Mouse (Mus musculus) monocyte, adult 2 months (primary cell): ENCODE data around the gene Hhat.

Experiments used
- DNase-seq, 2 experiments: peaks; one replicate each; pipeline ENCODE4 v3.0.0; 2022; ENCODE audit warnings: low spot score in 2 of 2, low read depth in 1 of 2

Hhat gene

DNA sequence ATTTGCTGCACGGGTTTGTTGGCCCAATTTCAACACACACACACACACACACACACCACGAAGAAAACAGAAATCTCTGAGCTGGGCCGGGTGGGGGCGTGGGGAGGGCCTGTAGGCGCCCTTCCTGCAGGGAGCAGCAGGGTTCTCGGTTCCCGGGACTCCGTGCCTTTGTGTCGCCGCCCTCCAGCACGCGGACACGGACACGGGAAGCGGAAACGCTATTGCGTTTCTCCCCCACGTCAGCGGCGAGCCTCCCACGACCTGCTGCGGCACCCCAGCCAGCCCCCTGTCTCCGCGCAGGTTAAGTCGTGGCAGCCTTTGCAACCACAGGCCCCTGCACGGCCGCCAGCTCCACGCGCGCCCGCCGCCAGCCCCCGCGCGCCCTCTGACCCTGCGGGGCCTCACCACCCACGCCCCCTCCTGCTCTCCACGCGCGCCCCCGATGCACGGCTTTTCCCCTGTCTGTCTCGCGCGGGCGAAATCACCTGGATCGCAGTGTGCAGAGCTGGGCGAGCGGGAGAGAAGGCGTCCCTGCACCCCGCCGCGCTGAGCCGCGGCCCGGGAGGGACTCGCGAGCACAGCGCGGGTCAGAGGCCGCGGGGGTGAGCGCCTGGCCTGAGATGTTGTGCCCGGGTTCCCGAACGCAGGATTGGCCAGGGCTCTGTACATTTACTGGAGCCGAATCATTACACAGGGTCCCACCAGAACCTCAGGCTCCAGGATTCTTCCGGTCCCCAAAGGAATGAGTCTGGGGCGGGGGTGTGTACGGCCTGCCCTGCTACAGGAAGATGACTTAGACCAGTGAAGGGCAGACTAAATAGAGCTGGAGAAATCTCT, at the start of gene Hhat:
Gene Hhat, minus strand, starts transcription at position 729 of the 837 bp plus-strand sequence.
- DNase-seq = peak in 1 of 2 experiments; percentile 26

DNA sequence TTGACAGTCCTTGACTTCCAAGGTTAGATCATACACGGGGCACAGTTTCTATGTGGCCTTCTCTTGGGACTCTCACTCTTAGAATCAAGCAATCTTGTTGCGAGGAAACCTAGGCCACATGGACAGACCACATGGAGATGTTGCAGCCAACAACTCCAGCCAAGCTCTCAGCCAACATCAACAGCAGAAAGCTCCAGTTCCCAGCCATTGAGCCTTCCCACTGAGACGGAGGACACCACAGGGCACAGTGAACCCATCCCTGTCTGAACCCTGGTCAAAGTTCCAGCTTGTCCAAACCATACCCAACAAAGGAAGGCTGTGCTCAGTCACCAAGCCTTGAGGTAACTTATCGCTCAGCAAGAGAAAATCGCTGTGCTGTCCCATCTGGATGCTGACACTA, 47.3 kb upstream of the Hhat start:
- DNase-seq = no peak

DNA sequence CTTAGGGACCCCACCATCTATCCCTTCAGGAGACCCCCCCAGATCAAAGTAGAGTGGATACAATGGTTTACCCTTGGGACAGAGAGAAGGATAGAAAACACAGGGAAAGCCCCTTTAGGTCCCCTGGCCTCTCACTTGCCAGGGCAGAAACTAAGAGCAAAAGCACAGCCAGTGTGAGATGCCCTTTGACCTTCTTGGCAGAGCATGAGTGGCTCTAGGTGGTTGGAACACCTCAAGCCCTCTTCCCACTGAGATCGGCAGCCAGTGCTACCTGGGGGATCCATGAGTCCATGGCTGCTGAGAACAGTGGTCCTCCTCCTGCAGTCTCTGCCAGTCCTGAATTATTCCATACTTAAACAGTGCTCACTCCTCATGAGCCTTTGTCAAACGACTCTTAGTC, 44.8 kb upstream of the Hhat start:
- no peak for DNase-seq

DNA sequence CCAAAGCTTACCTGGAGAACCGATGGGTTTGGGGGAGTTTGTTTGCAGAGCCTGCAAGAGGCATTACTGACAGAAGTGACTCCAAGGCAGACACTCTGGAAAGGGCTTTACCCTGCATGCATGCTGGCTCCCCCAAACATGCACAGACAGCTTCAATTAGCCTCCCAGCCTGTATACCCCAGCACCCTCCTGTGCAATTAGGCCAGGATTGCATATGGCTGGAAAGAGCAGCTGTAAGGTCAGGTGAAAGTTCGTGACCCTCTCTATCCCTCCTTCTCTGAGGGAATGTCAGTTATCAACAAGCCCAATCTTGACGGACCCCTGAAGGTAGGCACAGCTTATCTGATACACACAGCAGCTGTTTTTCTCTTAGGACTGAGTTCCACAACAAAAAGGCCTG, 43.7 kb upstream of the Hhat start:
- DNase-seq = no peak

DNA sequence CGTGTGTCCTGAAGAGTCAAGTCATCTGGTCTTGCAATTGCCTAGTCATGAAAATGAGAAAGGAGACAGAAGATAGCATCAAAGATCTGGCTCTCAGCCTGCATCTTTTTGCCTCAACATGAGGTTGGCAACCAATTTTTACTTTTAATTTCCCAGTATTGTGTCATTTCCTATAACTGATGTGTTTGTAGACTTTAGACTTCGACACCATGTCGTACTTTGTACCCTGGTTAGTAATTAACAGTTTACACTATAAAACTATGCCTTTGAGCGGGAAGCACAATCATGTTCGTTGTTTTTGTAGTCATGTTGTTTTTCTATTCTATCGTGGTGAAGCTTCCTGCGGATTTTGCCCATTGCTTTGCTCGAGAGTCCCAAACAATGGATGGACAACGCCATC, 41.7 kb upstream of the Hhat start:
- no peak for DNase-seq

DNA sequence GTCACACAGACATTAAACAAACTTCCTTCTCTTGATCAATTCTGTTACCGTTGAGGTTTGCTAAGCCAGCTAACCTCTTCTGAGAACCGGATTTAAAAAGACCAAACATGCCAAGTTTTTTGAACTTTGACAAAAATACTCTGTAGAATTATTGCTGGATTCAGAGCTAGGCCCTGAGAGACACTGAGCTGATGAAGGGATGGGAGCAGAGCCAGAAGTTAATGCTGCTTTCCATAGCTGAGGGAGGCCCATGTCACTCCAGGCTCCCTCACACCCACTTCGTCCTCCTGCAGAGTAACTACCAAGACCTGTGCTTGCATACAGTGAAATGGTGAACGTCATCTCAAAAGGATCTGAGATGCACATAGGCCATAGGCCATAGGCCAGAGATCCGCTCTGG, 41.3 kb upstream of the Hhat start:
- DNase-seq = no peak

DNA sequence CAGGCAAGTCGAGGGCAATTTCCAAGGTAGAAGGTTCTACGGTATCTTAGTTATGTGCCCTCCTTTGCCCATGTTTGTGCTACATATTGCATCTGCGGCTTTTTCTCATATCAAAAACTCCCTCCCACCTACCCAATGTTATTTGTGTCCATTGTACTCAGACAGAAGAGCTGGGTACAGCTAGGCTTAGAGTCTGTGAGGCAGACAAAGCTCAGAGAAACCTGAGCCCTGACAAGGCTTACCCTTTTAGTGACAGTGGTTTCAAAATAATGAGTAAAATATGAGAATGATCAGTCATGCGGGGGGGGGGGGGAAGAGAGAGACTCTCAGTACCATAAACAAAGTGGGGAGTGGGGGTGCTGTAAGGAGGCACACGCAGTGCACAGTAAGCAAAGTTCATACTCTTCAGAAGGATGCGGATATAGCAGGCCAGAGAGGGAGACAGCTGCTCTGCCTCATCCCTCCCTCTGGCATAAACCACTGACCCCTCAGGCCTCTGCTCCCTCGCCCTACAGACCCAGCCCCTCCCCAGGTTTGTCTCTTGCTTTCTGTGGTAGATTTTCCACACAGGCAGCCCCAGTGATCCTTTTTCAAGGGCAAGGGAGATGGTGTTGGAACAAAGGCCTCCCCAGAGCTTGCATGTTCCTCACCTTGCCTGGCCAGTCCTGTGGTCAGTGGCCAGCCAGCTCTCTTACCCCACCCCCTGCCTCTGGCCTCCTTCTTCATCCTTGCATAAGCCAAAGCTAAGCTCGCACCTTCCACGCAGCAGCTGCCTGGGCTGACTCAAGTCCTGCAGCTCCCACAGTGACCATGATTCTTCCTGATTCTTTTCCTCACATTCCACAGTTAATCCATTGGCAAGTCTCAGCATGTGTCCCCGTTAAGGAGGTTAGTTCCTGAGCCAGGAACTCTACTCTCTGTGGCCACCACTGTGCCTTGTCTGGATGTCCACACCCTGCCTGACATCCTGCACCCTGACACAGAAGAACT, 35.4 kb upstream of the Hhat start:
- DNase-seq = no peak

DNA sequence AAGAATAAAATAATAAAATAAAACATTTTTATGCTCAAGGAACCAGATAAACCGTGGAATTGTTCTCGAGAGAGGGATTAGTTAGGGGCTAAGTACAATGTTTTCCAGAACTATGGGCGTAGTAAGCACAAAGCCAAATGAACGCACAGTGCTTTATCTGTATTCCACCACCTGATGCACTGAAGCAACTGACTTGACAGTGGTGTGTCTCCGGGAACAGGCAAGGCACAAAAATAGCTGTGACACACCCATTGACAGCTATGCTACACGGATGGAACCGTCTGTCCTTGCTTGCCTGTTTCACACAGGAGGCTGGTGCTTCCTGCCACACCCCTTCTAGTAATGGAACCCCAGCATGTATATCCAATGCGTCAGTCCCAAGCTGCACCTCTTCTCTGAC, 29.3 kb upstream of the Hhat start:
- no peak for DNase-seq

DNA sequence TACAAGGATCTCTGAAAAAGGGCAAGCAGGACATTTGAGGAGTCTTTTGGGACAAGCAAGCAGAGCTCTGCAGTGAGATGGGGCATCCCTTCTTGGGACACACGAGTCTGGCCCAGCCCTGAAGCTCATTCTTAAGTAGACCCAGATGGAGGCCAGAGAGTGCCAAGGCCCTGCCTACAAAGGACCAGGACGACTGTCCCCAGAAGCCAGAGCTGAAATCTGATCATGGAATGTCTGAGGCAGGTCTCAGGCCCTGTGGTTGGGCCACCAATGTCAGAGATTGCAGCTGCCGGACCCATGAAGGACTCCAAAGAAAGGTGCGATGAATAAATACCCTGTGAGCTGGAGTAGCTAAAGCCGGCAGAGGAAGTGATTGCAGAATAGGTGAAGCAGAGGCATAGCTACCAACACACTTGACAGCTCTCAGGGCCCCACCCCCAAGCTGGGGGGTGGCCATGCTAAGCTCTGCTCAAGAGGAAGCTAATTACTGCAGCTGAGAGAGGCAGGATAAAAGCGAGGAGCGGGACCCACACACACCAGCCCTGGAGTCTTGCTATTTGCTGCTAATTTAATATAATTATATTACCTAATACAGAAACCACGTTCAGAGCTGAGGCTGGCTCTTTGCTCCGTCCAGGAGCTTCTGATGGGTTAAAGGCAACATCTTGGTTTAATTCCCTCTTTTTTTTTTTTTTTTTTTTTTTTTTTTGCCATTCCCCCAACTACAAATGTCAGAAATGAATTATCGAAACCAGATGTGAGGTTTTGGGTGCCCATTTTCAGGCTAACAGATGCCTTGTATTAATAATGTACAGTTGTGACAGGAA, 28.4 kb upstream of the Hhat start:
- DNase-seq = no peak

DNA sequence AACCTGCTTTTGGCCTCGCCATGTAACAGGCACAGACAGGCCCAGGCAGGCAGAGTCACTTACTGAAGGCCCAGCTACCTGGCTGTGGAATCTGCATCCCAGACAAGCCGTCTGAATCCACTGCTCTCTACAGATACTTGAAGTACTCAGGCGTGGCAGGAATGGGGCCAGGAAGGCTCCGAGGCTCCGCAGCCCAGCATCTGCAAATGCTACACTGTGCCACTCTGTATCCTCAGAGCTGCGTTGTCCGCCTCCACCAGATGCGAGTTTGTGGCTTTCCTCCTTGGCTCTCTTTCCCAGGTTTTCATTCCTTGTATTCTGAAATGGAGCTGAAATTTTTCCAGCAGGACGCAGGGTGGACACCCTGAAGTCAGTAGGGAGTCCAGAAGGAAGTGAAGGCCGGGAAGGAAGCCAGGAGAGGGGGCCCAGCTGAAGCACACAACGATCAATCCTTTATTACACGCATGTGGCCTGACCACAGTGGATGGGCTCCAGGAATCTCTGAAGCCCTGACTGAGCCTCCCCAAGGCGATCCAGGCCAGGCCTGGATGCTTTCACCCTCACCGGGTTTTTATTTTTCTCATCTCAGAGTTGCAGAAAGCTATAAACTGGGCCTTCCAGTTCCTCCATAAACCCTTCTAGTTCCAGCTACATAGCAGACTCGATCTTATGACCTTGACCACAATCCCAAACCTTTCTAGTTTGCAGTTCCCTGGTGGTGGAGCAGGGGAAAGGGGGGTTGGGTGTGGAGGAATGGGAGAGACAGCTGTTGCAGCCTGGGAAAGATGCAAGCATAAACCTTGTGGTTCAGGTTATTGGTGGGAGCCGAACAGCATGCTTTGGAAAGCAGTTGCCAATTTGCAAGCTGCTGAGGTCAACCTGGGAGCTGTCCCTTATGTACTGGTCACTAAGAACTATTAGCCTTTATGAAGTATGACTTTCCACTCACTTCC, 27.5 kb upstream of the Hhat start:
- DNase-seq = no peak

DNA sequence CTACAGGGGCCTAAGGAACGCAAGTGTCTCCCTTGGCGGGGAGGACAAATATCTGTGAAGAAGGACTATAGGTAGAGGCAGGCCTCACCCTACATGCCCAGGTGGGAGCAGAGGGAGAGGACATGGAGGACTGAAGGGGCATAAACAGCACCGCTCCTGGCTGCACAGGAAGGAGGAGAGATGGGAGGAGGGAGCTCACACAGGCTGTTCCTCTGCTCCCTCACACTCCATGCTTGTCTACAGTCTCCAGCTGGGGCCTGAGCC, 25.9 kb upstream of the Hhat start:
- no peak for DNase-seq

DNA sequence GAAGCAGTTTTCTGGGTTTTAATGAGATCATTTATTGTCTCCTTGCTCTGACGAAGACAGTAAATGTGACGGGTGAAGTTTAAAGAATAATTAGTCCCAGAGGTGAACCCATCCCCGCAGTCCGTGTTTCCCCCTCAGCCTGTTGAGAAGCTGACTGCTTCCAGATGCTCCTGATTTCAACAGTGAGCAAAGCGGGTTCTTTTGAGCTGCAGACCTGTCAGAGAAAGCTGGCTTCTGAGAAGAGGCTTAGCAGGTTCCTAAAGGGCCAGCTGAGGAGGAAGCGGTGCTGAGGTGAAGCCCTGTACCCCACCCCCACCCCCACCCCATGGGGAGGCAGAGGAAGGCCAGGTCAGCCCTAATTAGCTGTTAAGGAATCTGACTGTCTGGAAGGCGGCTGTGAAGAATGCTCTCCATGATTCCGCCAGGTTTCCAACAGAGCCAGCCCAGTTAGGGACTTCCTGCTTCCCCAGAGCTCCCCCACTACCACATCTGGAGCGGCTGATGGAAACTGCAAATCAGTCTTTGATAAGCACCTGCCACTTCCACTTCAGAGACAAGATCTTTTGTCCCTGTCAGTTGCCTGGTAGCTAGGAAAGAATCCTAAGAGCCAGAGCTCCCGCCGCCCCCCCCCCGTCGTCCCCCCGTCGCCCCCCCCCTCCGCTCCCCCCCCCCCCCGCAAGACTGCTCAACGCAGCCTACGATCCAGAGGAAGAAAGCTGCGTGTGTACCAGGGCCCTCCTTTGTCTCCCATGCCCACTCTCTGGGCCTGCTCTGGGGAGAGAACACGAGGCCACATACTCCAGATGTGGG, 25.4 kb upstream of the Hhat start:
- DNase-seq = no peak

DNA sequence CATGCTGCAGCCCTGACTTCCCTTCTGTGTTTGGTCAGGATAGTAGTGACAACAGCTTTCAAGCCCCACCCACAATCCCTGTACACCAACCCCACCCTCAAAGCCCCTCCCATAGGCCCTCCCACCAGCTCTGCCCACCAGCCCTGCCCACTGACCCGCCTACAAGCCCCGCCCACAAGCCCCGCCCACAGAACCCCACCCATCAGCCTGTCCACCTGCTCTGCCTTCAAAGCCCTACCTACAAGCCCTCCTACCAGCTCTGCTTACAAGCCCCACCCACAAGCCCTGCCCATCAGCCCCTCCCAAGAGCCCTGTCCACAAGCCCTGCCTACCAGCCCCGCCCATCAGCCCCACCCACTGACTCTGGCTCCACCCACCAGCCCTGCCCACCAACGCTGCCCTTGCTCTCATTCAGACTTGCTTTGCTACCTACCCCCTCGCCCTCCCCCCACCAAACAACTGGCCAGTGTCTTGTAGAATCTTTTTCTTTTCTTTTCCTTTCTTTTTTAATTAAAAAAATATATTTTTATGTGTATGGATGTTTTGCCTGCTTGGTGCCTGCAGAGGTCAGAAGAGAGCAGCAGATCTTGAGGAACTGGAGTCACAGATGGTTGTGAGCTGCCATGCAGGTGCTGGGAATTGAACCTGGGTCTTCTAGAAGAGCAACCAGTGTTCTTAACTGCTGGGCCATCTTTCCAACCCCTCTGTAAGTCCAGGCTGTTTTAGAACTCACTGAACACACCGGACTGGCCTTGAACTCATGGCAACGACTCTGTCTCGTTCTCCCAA, 24.1 kb upstream of the Hhat start:
- no peak for DNase-seq

DNA sequence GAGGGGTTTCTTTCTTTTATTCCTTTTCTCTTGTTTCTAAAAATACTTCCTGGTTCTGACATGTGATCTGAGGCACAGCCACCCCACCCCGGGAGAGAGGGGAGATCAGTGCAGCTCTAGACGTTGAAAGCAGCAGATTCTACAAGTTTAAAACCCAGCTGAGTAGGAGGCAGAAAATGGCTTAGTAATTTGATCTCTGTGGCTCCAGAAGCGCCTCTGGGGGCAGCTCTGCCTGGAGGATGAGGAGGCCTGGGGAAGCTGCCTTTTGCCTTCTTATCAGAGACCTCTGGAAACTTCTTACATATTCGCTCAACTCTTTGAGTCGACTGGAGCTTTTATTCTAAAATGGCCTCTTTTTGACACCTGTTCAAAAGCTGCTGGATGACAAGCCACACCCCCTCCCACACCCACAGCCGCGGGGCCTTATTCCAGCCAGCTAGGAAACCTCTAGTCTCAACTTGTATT, 20.9 kb upstream of the Hhat start:
- no peak for DNase-seq

DNA sequence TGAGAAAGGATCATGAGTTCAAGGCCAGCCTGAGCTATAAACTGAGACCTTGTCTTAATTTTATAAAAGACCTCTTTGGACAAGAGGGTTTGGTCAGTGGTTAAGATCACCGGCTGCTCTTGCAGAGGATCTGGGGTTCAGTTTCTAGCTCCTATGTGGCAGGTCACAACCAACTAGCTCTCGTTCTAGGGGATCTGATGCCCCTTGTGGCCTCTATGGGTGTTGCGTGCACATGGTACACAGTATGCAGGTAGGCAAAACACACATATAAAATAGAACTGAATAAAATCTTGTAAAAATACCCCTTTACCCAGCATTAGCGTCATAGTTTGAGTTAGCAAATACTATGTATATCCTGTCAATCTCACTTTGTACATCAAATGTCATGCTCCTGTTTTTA, 19.4 kb upstream of the Hhat start:
- no peak for DNase-seq

DNA sequence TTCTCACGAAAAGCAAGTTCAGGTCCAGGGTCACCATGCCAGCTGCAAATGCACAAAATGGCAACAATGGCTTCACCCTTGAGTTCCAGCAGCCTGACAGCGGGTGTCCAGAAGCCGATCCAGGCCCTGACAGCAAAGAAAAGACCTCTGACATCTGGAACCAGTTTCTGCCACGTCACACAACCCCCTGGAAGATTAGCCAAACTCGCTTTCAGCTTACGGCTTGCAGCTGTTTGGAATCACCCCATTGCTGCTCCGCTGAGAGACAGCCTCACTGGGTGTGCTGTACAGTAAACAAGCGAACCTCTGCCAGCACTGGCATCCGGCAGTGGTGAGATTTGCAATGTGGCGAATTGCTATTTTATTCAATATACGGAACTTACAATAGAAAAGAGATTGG, 18.8 kb upstream of the Hhat start:
- no peak for DNase-seq

DNA sequence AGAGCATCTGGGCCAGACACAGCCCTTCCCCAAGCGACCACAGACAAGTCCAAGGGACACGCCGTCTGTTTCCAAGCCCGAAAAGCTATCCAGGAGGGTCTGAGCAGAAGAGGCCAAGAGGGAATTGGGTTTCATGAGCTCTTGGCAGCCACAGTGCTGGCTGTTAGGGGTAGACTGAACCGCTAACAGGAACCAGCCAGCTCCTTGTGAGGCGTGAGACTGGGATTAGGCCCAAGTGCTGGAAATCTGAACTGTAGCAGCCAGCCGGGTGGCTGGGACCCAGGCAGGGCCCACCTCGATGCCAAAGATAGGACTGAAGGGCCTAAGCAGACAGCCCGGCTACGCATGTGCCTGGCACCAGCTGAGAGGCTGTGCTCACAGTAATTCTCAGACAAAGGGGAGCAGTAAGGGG, 18.1 kb upstream of the Hhat start:
- DNase-seq = no peak

DNA sequence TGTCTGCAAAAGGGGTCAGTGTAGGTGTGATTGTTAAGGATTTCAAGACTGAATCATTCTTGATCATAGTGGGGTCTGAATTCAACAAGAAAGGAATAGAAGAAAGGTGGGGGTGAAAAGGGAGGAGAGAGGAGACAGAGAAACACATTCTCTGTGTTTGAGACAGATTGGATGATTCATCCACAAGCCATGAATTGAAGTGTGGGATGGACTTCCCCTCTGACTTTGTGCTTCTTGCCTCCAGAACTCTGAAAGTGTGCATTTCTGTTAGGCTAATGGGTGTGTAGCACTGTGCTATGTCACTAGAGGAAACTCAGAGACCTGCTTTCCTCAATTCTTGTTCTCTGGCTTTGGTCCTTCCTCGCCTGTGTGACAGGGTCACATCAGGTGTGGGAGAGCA, 15.2 kb upstream of the Hhat start:
- DNase-seq = no peak
